Mouse (Mus musculus) ES-E14 (cell line): ENCODE measurements around the gene Cbx6.

ENCODE experiments used
- CHD2 ChIP-seq: IDR thresholded peaks from 2 replicates; pipeline ENCODE4 v1.6.1; 2014; ENCODE audit warnings: mild to moderate bottlenecking, low read depth, low read length, inconsistent platforms
- MAFK ChIP-seq: IDR thresholded peaks from 2 replicates; pipeline ENCODE4 v1.6.1; 2014; ENCODE audit warnings: mild to moderate bottlenecking, low read depth, low read length, inconsistent platforms; ENCODE audit not compliant: insufficient read depth
- ZC3H11A ChIP-seq: IDR thresholded peaks from 2 replicates; pipeline ENCODE4 v1.6.1; 2012; ENCODE audit warnings: low read depth, mild to moderate bottlenecking, inconsistent platforms, low read length, borderline replicate concordance

GRCm38 (mm10) chr15:79796256-79796655, 38.2 kb downstream of the Cbx6 start:
- no peak for TF ChIP-seq MAFK
- TF ChIP-seq ZC3H11A: no peak
- TF ChIP-seq CHD2: no peak
